Mouse (Mus musculus) embryonic facial prominence, embryonic 14.5 days (tissue): ENCODE measurements around the gene Atp8a1. TPM values are rescaled to one million over a fixed set of nuclear protein-coding genes. Genes with fewer than 3 reads are reported as not detected.

Source experiments
- ATAC-seq: fragments of 200-750 bp; cut with Nextera tagmentation; 2 replicates; pipeline ENCODE4 v1.8.0; 2017; ENCODE audit warnings: low read depth, moderate number of reproducible peaks, moderate TSS enrichment
- DNase-seq: peaks from one replicate; pipeline ENCODE4 v3.0.0-alpha.2; 2015; ENCODE audit warnings: low spot score
- H3K27ac ChIP-seq: fragments of 300-500 bp; sonication (generic); replicated peaks from 2 replicates; pipeline ENCODE4 v1.5.1; 2014; ENCODE audit warnings: low read depth, mild to moderate bottlenecking, low read length, moderate library complexity
- H3K27me3 ChIP-seq: fragments of 300-500 bp; sonication (generic); replicated peaks from 2 replicates; pipeline ENCODE4 v1.6.1; 2014; ENCODE audit warnings: low read length; ENCODE audit not compliant: control insufficient read depth, insufficient read depth
- H3K36me3 ChIP-seq: fragments of 300-500 bp; sonication (generic); 2 replicates; pipeline ENCODE4 v1.6.1; 2014; ENCODE audit warnings: low read length, mixed read lengths; ENCODE audit not compliant: control insufficient read depth, insufficient read depth
- H3K4me1 ChIP-seq: fragments of 300-500 bp; sonication (generic); 2 replicates; pipeline ENCODE4 v1.6.1; 2014; ENCODE audit warnings: antibody characterized with exemption, low read length; ENCODE audit not compliant: control insufficient read depth, insufficient read depth
- H3K4me2 ChIP-seq: fragments of 300-500 bp; sonication (generic); 2 replicates; pipeline ENCODE4 v1.6.1; 2014; ENCODE audit warnings: low read depth, mild to moderate bottlenecking, low read length, moderate library complexity, mixed read lengths
- H3K4me3 ChIP-seq: fragments of 300-500 bp; sonication (generic); 2 replicates; pipeline ENCODE4 v1.5.1; 2014; ENCODE audit warnings: low read depth, mild to moderate bottlenecking, low read length
- H3K9ac ChIP-seq: fragments of 300-500 bp; sonication (generic); 2 replicates; pipeline ENCODE4 v1.6.1; 2014; ENCODE audit warnings: low read depth, mild to moderate bottlenecking, low read length, moderate library complexity, mixed read lengths
- H3K9me3 ChIP-seq: fragments of 300-500 bp; sonication (generic); 2 replicates; pipeline ENCODE4 v1.6.1; 2016; ENCODE audit warnings: low read length; ENCODE audit not compliant: control insufficient read depth
- WGBS: fragments of 180-500 bp; shearing (Covaris S2); extraction: QIAGEN DNeasy Blood & Tissue Kit; methylation state at CpG from one replicate; pipeline ENCODE4 v1.1.7; 2014; 5-methylcytosine and 5-hydroxymethylcytosine counted together
- polyA plus RNA-seq: library from polyadenylated mRNA; unstranded; fragments of >200 nt; fragmentation: Nextera tagmentation; extraction: Ambion mirVana; gene quantifications from 2 replicates; pipeline ENCODE4 v1.2.1, GENCODE M21; 2014

Gene Atp8a1
- polyA plus RNA-seq, 1 experiment from 2014 or later = 14.2 TPM

GRCm38 (mm10) chr5:67649156-67649555 is 198.1 kb downstream of the Atp8a1 start:
- Histone ChIP-seq H3K4me2 (no peak overlapping the region), H3K27me3 (peaks cover 7% of the 10 kb centered on the region), H3K9me3 (no peaks in the 10 kb centered on the region), H3K4me3 (no peak overlapping the region), H3K27ac (no peak overlapping the region), H3K4me1 (no peaks in the 10 kb centered on the region), H3K36me3 (no peaks in the 10 kb centered on the region), H3K9ac (no peak overlapping the region)
- DNase-seq = no peak
- 91% methylated on average over 4 of the region's 4 CpGs for WGBS
- ATAC-seq = no peak

GRCm38 (mm10) chr5:67647568-67647967 is 199.7 kb downstream of the Atp8a1 start:
- H3K9ac ChIP-seq = no peak overlapping the region
- no peak overlapping the region for H3K27ac ChIP-seq
- DNase-seq (no peak), ATAC-seq (no peak)
- peaks cover 7% of the 10 kb centered on the region for H3K27me3 ChIP-seq
- no peaks in the 10 kb centered on the region for H3K4me1 ChIP-seq
- 78% methylated on average over 21 of the region's 21 CpGs for WGBS
- no peaks in the 10 kb centered on the region for H3K36me3 ChIP-seq
- H3K4me2 ChIP-seq = no peak overlapping the region
- H3K4me3 ChIP-seq = no peak overlapping the region
- H3K9me3 ChIP-seq = no peaks in the 10 kb centered on the region

- peak; percentile 73 for DNase-seq
- Histone ChIP-seq H3K9me3 (no peaks in the 10 kb centered on the region), H3K27me3 (peaks cover 10% of the 10 kb centered on the region), H3K4me1 (no peaks in the 10 kb centered on the region; the same call in 1 of the 2 replicates), H3K4me2 (peak overlapping the region; percentile 41), H3K9ac (no peak overlapping the region), H3K27ac (no peak overlapping the region), H3K4me3 (no peak overlapping the region), H3K36me3 (no peaks in the 10 kb centered on the region)
- 37% methylated on average over 20 of the region's 20 CpGs for WGBS
- ATAC-seq = no peak
Observed at GRCm38 (mm10) chr5:67646756-67647529, 200.3 kb downstream of the Atp8a1 start.

GRCm38 (mm10) chr5:67643537-67644255 is 203.5 kb downstream of the Atp8a1 start:
- Histone ChIP-seq H3K27me3 (peaks cover 10% of the 10 kb centered on the region; the same call in 1 of the 2 replicates), H3K27ac (no peak overlapping the region), H3K9ac (no peak overlapping the region), H3K4me3 (no peak overlapping the region), H3K4me2 (no peak overlapping the region), H3K4me1 (peaks cover 14% of the 10 kb centered on the region; the same call in 1 of the 2 replicates), H3K36me3 (no peaks in the 10 kb centered on the region), H3K9me3 (no peaks in the 10 kb centered on the region)
- ATAC-seq (no peak), DNase-seq (no peak)
- WGBS = 90% methylated on average over 5 of the region's 5 CpGs

GRCm38 (mm10) chr5:67641406-67642120 is 205.7 kb downstream of the Atp8a1 start:
- DNase-seq (no peak), ATAC-seq (no peak)
- peaks cover 20% of the 10 kb centered on the region; the same call in 1 of the 2 replicates for H3K4me1 ChIP-seq

GRCm38 (mm10) chr5:67640596-67641312 is 206.5 kb downstream of the Atp8a1 start:
- peaks cover 20% of the 10 kb centered on the region; the same call in 1 of the 2 replicates for H3K4me1 ChIP-seq
- DNase-seq = no peak

More at GRCm38 (mm10) chr5:67641406-67642120, 205.7 kb downstream of the Atp8a1 start:
- no peak overlapping the region for H3K4me3 ChIP-seq
- no peak overlapping the region for H3K9ac ChIP-seq
- no peak overlapping the region for H3K4me2 ChIP-seq
- WGBS = 43% methylated on average over 8 of the region's 8 CpGs
- H3K9me3 ChIP-seq = no peaks in the 10 kb centered on the region
- peaks cover 6% of the 10 kb centered on the region; the same call in 1 of the 2 replicates for H3K27me3 ChIP-seq
- no peaks in the 10 kb centered on the region for H3K36me3 ChIP-seq
- H3K27ac ChIP-seq = no peak overlapping the region

GRCm38 (mm10) chr5:67634339-67634738 is 212.9 kb downstream of the Atp8a1 start:
- WGBS = 42% methylated on average over 3 of the region's 3 CpGs
- DNase-seq = no peak

More at GRCm38 (mm10) chr5:67640596-67641312, 206.5 kb downstream of the Atp8a1 start:
- Histone ChIP-seq H3K36me3 (no peaks in the 10 kb centered on the region), H3K4me2 (no peak overlapping the region), H3K4me3 (no peak overlapping the region), H3K27ac (no peak overlapping the region), H3K9me3 (no peaks in the 10 kb centered on the region), H3K27me3 (peaks cover 6% of the 10 kb centered on the region; the same call in 1 of the 2 replicates), H3K9ac (no peak overlapping the region)
- WGBS = 57% methylated on average over 8 of the region's 8 CpGs
- ATAC-seq = no peak

GRCm38 (mm10) chr5:67633831-67634268 is 213.4 kb downstream of the Atp8a1 start:
- ATAC-seq (no peak), DNase-seq (no peak)
- H3K4me3 ChIP-seq = no peak overlapping the region
- no peaks in the 10 kb centered on the region for H3K9me3 ChIP-seq
- no peaks in the 10 kb centered on the region for H3K27me3 ChIP-seq
- peak overlapping the region; percentile 14; the same call in 1 of the 2 replicates for H3K4me2 ChIP-seq
- 0 out of 2 replicates have a peak, but pooled peaks cover 9% of the 10 kb centered on the region for H3K4me1 ChIP-seq
- 22% methylated on average over 10 of the region's 10 CpGs for WGBS
- H3K9ac ChIP-seq = no peak overlapping the region
- H3K27ac ChIP-seq = no peak overlapping the region
- no peaks in the 10 kb centered on the region for H3K36me3 ChIP-seq

More at GRCm38 (mm10) chr5:67634339-67634738, 212.9 kb downstream of the Atp8a1 start:
- Histone ChIP-seq H3K27me3 (no peaks in the 10 kb centered on the region), H3K27ac (no peak overlapping the region), H3K36me3 (no peaks in the 10 kb centered on the region), H3K9ac (no peak overlapping the region), H3K9me3 (no peaks in the 10 kb centered on the region), H3K4me1 (0 out of 2 replicates have a peak, but pooled peaks cover 14% of the 10 kb centered on the region), H3K4me2 (no peak overlapping the region), H3K4me3 (no peak overlapping the region)
- no peak for ATAC-seq
